Mouse (Mus musculus) G1E (cell line): ENCODE measurements around the gene Glt8d1. TPM values are rescaled to one million over a fixed set of nuclear protein-coding genes. Genes with fewer than 3 reads are reported as not detected.

Experiments used
- ATAC-seq: 2 replicates; pipeline ENCODE4 v1.8.0; 2016; ENCODE audit warnings: mild to moderate bottlenecking; ENCODE audit not compliant: insufficient number of reproducible peaks, poor library complexity, low FRiP score, severe bottlenecking; ENCODE audit errors: extremely low read depth
- DNase-seq: peaks from one replicate; pipeline ENCODE4 v3.0.0; 2012; ENCODE audit warnings: low spot score
- H3K27me3 ChIP-seq: 2 replicates; pipeline ENCODE4 v1.6.1; 2012; ENCODE audit warnings: mild to moderate bottlenecking, low read length, inconsistent platforms; ENCODE audit not compliant: insufficient read depth
- H3K36me3 ChIP-seq: replicated peaks from 2 replicates; pipeline ENCODE3; 2012; ENCODE audit warnings: mild to moderate bottlenecking, inconsistent platforms
- H3K4me1 ChIP-seq: 2 replicates; pipeline ENCODE4 v1.6.1; 2012; ENCODE audit warnings: low read depth, low read length, inconsistent platforms, mixed read lengths; ENCODE audit not compliant: insufficient read depth
- H3K4me3 ChIP-seq: 2 replicates; pipeline ENCODE4 v1.5.1; 2012; ENCODE audit warnings: low read depth, mild to moderate bottlenecking, inconsistent platforms, low read length, moderate library complexity, mixed read lengths
- H3K9me3 ChIP-seq: replicated peaks from 2 replicates; pipeline ENCODE4 v1.6.1; 2012; ENCODE audit warnings: inconsistent platforms
- CTCF ChIP-seq: IDR thresholded peaks from 2 replicates; pipeline ENCODE4 v1.5.1; 2012; ENCODE audit warnings: low read depth, low read length, inconsistent platforms, mixed read lengths
- GATA1 ChIP-seq: IDR thresholded peaks from 2 replicates; pipeline ENCODE4 v1.6.1; 2012; ENCODE audit warnings: borderline replicate concordance, low read length, inconsistent platforms, mixed read lengths
- GATA2 ChIP-seq: IDR thresholded peaks from 2 replicates; pipeline ENCODE4 v1.6.1; 2012; ENCODE audit warnings: low read depth, low read length, inconsistent platforms, borderline replicate concordance
- POLR2AphosphoS5 ChIP-seq: IDR thresholded peaks from 2 replicates; pipeline ENCODE4 v1.6.1; 2012; ENCODE audit warnings: low read depth, low read length, inconsistent platforms; ENCODE audit not compliant: insufficient replicate concordance
- TAL1 ChIP-seq: conservative IDR thresholded peaks from 2 replicates; pipeline ENCODE4 v1.6.1; 2012; ENCODE audit warnings: low read depth, low read length, inconsistent platforms, mixed read lengths
- polyA plus RNA-seq: library from polyadenylated mRNA; stranded (reverse); fragments of >175 nt; gene quantifications from 2 replicates; pipeline ENCODE4 v1.2.3, GENCODE M21; 2012
- total RNA-seq, 2 experiments: library from RNA; stranded (forward) in 1 of 2; stranded (reverse) in 1 of 2; fragments of 200-1000 nt in 1 of 2; fragments of >200 nt in 1 of 2; fragmentation: Nextera tagmentation in 1 of 2; gene quantifications; 2 replicates each; pipeline ENCODE4 v1.2.3; 2014 to 2017

Glt8d1 gene
- total and polyA plus RNA-seq, 3 experiments, result 4.5 to 53.6 (median 23.7) TPM

DNA sequence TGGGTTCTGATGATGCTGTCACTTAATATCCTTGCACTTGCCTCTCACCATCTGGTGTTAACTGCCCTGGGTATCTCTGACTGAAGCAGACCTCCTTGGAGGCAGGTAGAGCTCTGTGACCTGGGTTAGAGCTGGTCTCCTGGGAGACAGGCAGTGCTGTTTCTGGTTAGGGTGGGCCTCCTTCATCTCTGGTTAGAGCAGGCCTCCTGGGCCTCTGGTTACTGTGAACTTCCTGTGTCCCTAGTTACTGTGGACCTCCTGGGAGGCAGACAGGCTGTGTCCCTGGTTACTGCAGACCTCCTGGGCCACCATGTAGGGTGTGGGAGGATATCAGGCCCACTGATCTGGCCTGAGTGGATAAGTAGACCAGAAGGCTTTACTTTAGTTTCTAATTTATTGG is 4.8 kb upstream of the Glt8d1 start:
- ATAC-seq (no peak), DNase-seq (no peak)
- H3K4me3 ChIP-seq, result no peak overlapping the region
- peaks cover 12% of the 10 kb centered on the region for H3K4me1 ChIP-seq
- H3K9me3 ChIP-seq, result no peaks in the 10 kb centered on the region
- H3K36me3 ChIP-seq, result peaks cover 23% of the 10 kb centered on the region
- H3K27me3 ChIP-seq, result no peaks in the 10 kb centered on the region
- TF ChIP-seq CTCF, result no peak
- TF ChIP-seq GATA1, result no peak
- no peak for TF ChIP-seq GATA2
- no peak for TF ChIP-seq TAL1
- TF ChIP-seq POLR2AphosphoS5, result no peak

DNA sequence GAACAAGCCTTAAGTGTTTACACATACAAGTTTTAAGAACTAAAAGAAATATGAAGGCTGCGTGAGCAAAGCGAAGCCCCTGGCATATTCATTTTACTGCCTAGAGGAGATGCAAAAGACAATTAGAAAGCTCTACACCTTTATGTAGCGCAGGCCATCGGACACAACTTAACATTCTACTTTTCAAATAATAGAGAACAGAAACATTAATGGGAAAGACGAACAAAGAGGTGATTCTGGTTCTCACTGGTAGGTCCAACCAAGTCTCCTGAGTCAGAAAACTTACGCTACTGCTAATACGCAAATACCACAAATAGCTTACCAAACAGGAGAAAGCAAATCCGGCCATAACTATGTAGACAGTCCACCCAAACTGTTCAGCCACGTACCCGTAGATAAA is 844 bp upstream of the Glt8d1 start:
- no peak for ATAC-seq
- peaks cover 27% of the 10 kb centered on the region for H3K4me1 ChIP-seq

DNA sequence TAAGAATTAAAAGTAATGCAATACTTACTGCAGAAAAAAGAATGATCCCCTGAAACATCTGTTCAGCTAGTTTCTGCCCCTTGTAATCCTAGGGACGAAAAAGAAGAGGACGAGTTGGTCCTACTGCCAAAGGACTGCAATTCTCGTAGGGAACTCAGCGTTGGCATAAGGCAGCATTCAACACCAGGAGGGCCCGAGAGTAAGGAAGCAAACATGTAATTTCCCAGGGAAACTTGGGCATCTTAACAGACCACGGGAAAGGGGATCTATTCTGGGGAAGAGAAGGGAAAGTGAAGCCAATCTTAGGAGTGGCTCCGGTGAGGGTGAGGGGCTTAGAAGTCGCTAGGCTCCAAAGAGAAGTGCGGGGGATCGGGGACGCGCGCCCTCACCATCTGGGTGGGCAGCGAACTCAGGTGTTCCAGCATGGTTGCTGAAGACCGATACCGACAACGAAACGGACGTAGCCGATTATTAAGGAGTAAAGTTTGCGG is 339 bp upstream of the Glt8d1 start:
- ATAC-seq, result no peak
- no peak for TF ChIP-seq GATA1
- TF ChIP-seq TAL1, result no peak
- no peak for TF ChIP-seq GATA2
- TF ChIP-seq POLR2AphosphoS5, result no peak
- TF ChIP-seq CTCF, result no peak
- Histone ChIP-seq H3K4me3 (peak overlapping the region; percentile 95), H3K27me3 (no peaks in the 10 kb centered on the region), H3K4me1 (peaks cover 31% of the 10 kb centered on the region), H3K9me3 (no peaks in the 10 kb centered on the region), H3K36me3 (peaks cover 33% of the 10 kb centered on the region)
- DNase-seq, result no peak

More for the DNA sequence above, 844 bp upstream of the Glt8d1 start:
- TF ChIP-seq GATA2, result no peak
- TF ChIP-seq CTCF, result no peak
- TF ChIP-seq GATA1, result no peak
- TF ChIP-seq TAL1, result no peak
- no peak for TF ChIP-seq POLR2AphosphoS5
- no peak for DNase-seq
- H3K9me3 ChIP-seq, result no peaks in the 10 kb centered on the region
- H3K36me3 ChIP-seq, result peaks cover 29% of the 10 kb centered on the region
- H3K4me3 ChIP-seq, result peak overlapping the region; percentile 95
- H3K27me3 ChIP-seq, result no peaks in the 10 kb centered on the region

DNA sequence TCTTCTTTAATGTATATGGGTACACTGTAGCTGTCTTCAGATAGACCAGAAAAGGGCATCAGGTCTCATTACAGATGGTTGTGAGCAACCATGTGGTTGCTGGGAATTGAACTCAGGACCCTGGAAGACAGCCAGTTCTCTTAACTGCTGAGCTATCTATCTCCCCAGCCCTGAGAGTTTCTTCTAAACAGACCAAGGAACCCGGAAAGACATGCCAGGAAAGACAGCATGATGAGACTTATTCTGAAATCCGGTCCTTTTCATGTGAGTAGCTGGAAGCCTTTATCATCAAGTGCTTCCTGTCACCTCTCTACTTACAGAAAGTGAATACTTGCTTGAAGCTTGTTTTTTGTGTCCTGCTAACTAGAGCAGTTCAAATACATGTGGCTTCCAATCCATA is 3.3 kb downstream of the Glt8d1 start:
- Histone ChIP-seq H3K27me3 (no peaks in the 10 kb centered on the region), H3K4me1 (peaks cover 56% of the 10 kb centered on the region), H3K9me3 (no peaks in the 10 kb centered on the region), H3K36me3 (peaks cover 37% of the 10 kb centered on the region), H3K4me3 (no peak overlapping the region)
- ATAC-seq (no peak), DNase-seq (no peak)
- TF ChIP-seq POLR2AphosphoS5 (no peak), GATA2 (no peak), CTCF (no peak), TAL1 (no peak), GATA1 (no peak)

DNA sequence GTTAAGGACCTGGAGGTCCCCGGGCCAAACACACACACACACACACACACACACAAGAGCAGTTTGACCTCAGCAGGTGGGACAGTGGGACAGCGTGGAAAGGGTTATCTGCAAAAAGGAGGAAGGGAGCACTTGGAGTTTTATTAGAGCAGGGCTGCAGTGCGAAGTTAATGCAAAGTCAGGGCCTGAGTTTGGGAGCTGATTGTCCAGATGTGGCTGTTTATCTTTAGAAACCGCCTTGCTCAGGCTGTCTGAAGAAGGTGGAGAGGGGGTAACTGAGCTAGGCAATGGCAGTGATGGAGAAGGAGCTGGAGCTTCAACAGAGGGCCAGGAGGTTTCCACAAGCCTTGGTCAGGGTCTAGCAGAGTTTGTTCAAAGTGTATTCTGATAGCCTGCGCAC is 5.6 kb downstream of the Glt8d1 start:
- H3K36me3 ChIP-seq, result peaks cover 56% of the 10 kb centered on the region
- H3K27me3 ChIP-seq, result no peaks in the 10 kb centered on the region
- ATAC-seq (peak; percentile 72), DNase-seq (peak; percentile 26)
- peaks cover 60% of the 10 kb centered on the region for H3K4me1 ChIP-seq
- TF ChIP-seq GATA2, result no peak
- TF ChIP-seq CTCF, result no peak
- TF ChIP-seq TAL1, result peak; percentile 79
- no peak for TF ChIP-seq POLR2AphosphoS5
- no peak for TF ChIP-seq GATA1
- H3K9me3 ChIP-seq, result no peaks in the 10 kb centered on the region
- H3K4me3 ChIP-seq, result peak overlapping the region; percentile 23; the same call in 1 of the 2 replicates

DNA sequence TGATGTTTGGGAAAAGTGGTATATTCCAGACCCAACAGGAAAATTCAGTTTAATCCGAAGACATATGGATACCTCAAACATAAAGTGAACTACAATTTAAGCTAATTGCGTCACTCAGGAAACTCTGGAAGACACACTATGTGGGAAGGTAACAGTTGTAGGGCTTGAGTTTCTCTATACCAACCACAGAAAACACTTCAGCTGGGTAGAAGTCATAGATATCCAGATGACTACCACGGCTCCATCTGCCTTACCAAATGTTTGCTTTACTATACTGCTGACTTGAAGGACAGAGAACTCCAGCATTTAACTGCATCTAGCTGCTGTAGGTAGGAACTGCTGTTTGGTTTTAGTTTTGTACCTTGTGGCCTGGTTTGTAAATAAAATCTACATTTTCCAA is 10.4 kb downstream of the Glt8d1 start:
- Histone ChIP-seq H3K9me3 (no peaks in the 10 kb centered on the region), H3K4me1 (peaks cover 66% of the 10 kb centered on the region), H3K36me3 (peaks cover 88% of the 10 kb centered on the region), H3K27me3 (no peaks in the 10 kb centered on the region), H3K4me3 (no peak overlapping the region)
- ATAC-seq, result no peak
- no peak for DNase-seq
- no peak for TF ChIP-seq POLR2AphosphoS5
- no peak for TF ChIP-seq TAL1
- TF ChIP-seq GATA1, result no peak
- TF ChIP-seq CTCF, result no peak
- no peak for TF ChIP-seq GATA2

DNA sequence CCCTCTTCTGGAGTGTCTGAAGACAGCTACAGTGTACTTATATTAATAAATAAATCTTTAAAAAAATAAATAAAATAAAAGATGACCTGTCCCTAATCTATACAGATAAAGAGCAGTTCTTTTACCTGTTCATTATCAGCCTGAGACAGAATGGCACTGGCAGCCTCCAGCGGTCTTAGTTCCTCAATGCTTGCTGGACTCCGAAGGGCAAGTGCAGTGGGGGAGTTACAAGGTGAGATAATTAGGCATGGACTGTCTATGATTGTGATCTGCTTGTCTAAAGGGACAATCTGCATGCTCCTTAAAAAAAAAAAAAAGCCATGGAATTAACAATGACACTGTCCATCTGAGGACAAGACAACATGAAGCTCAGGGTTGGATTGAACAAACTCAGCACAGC is 12.7 kb downstream of the Glt8d1 start:
- no peak for TF ChIP-seq POLR2AphosphoS5
- no peak for TF ChIP-seq CTCF
- no peak for TF ChIP-seq GATA2
- TF ChIP-seq GATA1, result no peak
- TF ChIP-seq TAL1, result no peak
- no peak for ATAC-seq
- no peaks in the 10 kb centered on the region for H3K9me3 ChIP-seq

More for the DNA sequence above, 12.7 kb downstream of the Glt8d1 start:
- DNase-seq, result no peak
- Histone ChIP-seq H3K4me3 (no peak overlapping the region), H3K36me3 (peaks cover 86% of the 10 kb centered on the region), H3K27me3 (no peaks in the 10 kb centered on the region), H3K4me1 (peaks cover 53% of the 10 kb centered on the region)
